Mouse (Mus musculus) forebrain, embryonic 13.5 days (tissue): ENCODE results near the gene Gcgr. TPM values are rescaled to one million over a fixed set of nuclear protein-coding genes. Genes with fewer than 3 reads are reported as not detected.

Experiments
- ATAC-seq: fragments of 200-750 bp; cut with Nextera tagmentation; 2 replicates; pipeline ENCODE4 v1.8.0; 2017
- H3K27ac ChIP-seq: fragments of 300-500 bp; sonication (generic); 2 replicates; pipeline ENCODE4 v1.5.1; 2015; ENCODE audit warnings: inconsistent platforms, mild to moderate bottlenecking, moderate library complexity
- H3K27me3 ChIP-seq: fragments of 300-500 bp; sonication (generic); 2 replicates; pipeline ENCODE4 v1.6.1; 2015; ENCODE audit warnings: mild to moderate bottlenecking, inconsistent platforms
- H3K36me3 ChIP-seq: fragments of 300-500 bp; sonication (generic); 2 replicates; pipeline ENCODE4 v1.6.1; 2015; ENCODE audit warnings: mild to moderate bottlenecking, inconsistent platforms; ENCODE audit not compliant: poor library complexity, severe bottlenecking
- H3K4me1 ChIP-seq: fragments of 300-500 bp; sonication (generic); 2 replicates; pipeline ENCODE4 v1.6.1; 2015; ENCODE audit warnings: inconsistent platforms
- H3K4me2 ChIP-seq: fragments of 300-500 bp; sonication (generic); 2 replicates; pipeline ENCODE4 v1.6.1; 2015; ENCODE audit warnings: inconsistent platforms, mild to moderate bottlenecking, moderate library complexity
- H3K4me3 ChIP-seq: fragments of 300-500 bp; sonication (generic); 2 replicates; pipeline ENCODE4 v1.5.1; 2015; ENCODE audit warnings: mild to moderate bottlenecking, inconsistent platforms
- H3K9ac ChIP-seq: fragments of 300-500 bp; sonication (generic); 2 replicates; pipeline ENCODE4 v1.6.1; 2015; ENCODE audit warnings: mild to moderate bottlenecking, inconsistent platforms
- H3K9me3 ChIP-seq: fragments of 300-500 bp; sonication (generic); replicated peaks from 2 replicates; pipeline ENCODE4 v1.6.1; 2016; ENCODE audit warnings: inconsistent platforms
- WGBS: fragments of 180-500 bp; shearing (Covaris S2); methylation state at CpG from one replicate; pipeline ENCODE4 v1.1.7; 2015; 5-methylcytosine and 5-hydroxymethylcytosine counted together
- polyA plus RNA-seq: library from polyadenylated mRNA; unstranded; fragments of >200 nt; fragmentation: Nextera tagmentation; extraction: Ambion mirVana; gene quantifications from 2 replicates; pipeline ENCODE4 v1.2.1, GENCODE M21; 2015

The Gcgr gene
- polyA plus RNA-seq, 1 experiment from 2014 or later = 0.08 TPM

DNA sequence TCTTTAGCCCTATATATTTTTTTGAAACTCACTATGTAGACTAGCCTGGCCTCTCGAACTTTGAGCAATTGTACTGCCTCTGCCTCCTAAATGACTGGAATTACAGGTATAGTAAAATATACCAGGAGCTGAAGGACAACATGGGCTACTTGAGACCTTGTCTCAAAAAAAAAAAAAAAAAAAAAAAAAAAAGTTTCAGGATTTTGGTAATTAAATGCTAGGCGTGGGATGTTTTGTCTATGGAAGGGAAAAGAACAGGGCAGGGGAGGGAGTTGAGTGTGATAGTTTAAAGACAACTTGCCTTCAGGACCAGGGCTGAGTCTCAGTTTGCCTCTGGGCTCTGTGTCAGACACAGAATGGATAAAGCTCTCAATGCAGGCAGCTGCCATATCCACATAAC, 44.5 kb downstream of the Gcgr start:
- Histone ChIP-seq H3K4me2 (no peak overlapping the region), H3K27me3 (no peaks in the 10 kb centered on the region), H3K4me3 (no peak overlapping the region), H3K9me3 (no peaks in the 10 kb centered on the region), H3K36me3 (peaks cover 46% of the 10 kb centered on the region), H3K4me1 (peaks cover 38% of the 10 kb centered on the region), H3K27ac (no peak overlapping the region), H3K9ac (no peak overlapping the region)
- 67% methylated on average over 2 of the region's 2 CpGs for WGBS
- ATAC-seq = no peak

- no peaks in the 10 kb centered on the region for H3K9me3 ChIP-seq
- no peak overlapping the region for H3K9ac ChIP-seq
- H3K4me3 ChIP-seq = no peak overlapping the region
- H3K27me3 ChIP-seq = no peaks in the 10 kb centered on the region
- no peak overlapping the region for H3K27ac ChIP-seq
- H3K36me3 ChIP-seq = peaks cover 37% of the 10 kb centered on the region
- H3K4me1 ChIP-seq = peaks cover 41% of the 10 kb centered on the region
- no peak for ATAC-seq
- no peak overlapping the region for H3K4me2 ChIP-seq
These were observed 45.4 kb downstream of the Gcgr start for GRCm38 (mm10) chr11:120575940-120576339.

- no peak for ATAC-seq
- Histone ChIP-seq H3K27ac (no peak overlapping the region), H3K9ac (no peak overlapping the region), H3K27me3 (no peaks in the 10 kb centered on the region), H3K36me3 (peaks cover 32% of the 10 kb centered on the region), H3K4me1 (peaks cover 36% of the 10 kb centered on the region), H3K9me3 (no peaks in the 10 kb centered on the region), H3K4me2 (no peak overlapping the region), H3K4me3 (no peak overlapping the region)
- 88% methylated on average over 3 of the region's 3 CpGs for WGBS
These were observed 46.0 kb downstream of the Gcgr start for GRCm38 (mm10) chr11:120576365-120576981.

DNA sequence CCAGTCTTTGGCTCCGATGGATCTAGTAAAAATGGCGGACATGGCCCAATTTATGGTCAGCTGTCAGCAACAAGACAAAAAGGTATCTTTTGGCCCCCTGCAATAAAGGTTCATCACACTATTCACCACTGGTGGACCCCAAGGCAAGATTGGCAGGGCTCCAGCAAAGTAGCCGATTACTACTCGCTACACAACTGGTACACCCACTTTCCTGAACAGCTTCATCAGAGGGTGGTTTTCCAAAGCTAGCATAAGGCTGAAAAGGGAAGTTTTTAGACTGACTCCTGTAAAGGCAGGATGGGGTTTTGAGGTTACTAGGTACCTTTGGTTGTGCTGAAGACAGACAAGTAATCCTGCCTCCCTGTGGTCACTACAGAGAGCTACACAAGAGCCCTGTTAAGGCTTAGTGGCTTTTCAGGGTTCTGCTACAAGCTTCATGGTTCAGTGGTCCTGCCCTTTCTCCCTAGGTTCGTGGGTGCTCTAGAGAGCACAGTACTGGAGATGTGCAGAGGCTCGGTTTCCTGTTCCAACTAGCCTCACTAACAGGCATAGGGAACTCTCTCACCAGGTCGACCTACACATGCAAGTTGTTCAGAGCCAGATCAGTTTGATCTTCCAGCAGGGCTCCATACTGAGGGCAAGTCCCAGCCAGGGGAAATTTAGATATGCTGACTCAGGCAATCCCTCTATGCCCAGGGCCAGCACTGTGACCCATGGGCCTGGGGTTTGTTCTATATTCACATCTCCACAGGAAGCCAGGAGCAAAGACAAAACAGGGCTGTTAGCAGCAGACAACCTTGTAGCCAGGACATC, 46.9 kb downstream of the Gcgr start:
- no peak for ATAC-seq
- Histone ChIP-seq H3K36me3 (peaks cover 32% of the 10 kb centered on the region), H3K27ac (no peak overlapping the region), H3K27me3 (no peaks in the 10 kb centered on the region), H3K4me2 (no peak overlapping the region), H3K4me1 (peaks cover 38% of the 10 kb centered on the region), H3K9me3 (no peaks in the 10 kb centered on the region), H3K4me3 (no peak overlapping the region), H3K9ac (peak overlapping the region; percentile 46; the same call in 1 of the 2 replicates)
- WGBS = 81% methylated on average over 7 of the region's 7 CpGs

GRCm38 (mm10) chr11:120578024-120578693, 47.7 kb downstream of the Gcgr start:
- Histone ChIP-seq H3K9ac (peak overlapping the region; percentile 46), H3K4me2 (no peak overlapping the region), H3K4me1 (peaks cover 40% of the 10 kb centered on the region), H3K27me3 (no peaks in the 10 kb centered on the region), H3K36me3 (peaks cover 35% of the 10 kb centered on the region), H3K27ac (no peak overlapping the region), H3K4me3 (no peak overlapping the region), H3K9me3 (no peaks in the 10 kb centered on the region)
- WGBS = 82% methylated on average over 10 of the region's 10 CpGs
- ATAC-seq = no peak

GRCm38 (mm10) chr11:120578694-120579243, 48.3 kb downstream of the Gcgr start:
- Histone ChIP-seq H3K4me1 (peaks cover 38% of the 10 kb centered on the region), H3K27me3 (no peaks in the 10 kb centered on the region), H3K9ac (no peak overlapping the region), H3K4me3 (peak overlapping the region; percentile 95; the same call in 1 of the 2 replicates), H3K4me2 (0 out of 2 replicates have a peak overlapping the region, but pooled peaks have one; percentile 97), H3K36me3 (peaks cover 40% of the 10 kb centered on the region), H3K27ac (no peak overlapping the region), H3K9me3 (no peaks in the 10 kb centered on the region)
- WGBS = 95% methylated on average over 11 of the region's 11 CpGs
- no peak for ATAC-seq

DNA sequence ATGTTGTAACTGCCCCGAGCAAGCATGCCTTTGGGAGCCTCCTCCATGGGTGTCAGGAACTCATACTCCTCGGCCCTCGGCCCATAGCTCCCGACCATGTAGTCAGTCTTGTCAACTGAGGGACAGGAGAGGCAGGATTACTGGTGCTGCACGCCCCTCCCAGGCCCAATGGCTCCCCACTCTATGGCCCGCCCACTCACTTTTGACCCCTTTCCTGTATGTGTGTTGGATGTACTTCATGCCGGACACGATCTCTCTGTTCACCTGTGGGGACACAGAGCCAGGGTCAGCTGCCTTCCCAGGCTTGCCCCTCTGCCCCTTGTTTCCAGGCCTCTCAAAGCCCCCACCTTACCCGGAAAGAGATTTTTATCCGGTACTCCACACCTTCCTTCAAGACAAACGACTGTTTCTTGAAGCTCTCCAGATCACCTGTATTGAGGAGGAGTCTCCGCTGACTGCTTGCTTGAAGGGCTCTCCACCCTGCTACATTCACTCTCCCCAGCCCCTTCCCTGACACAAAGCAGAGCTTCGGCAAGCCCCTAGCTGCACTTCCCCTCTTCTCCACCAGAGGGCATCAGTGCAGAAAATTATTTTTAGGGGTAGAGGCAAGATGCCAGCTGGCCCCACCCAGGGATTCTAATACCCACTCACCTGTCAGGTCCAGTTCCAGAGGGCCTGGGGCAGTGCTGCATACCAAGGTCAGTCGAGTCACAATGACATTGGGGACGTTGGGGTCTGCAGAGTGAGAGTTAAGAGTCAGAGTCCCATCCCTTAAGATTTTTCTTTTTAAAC, 49.0 kb downstream of the Gcgr start:
- ATAC-seq = no peak
- H3K27me3 ChIP-seq = no peaks in the 10 kb centered on the region
- peaks cover 46% of the 10 kb centered on the region for H3K36me3 ChIP-seq
- H3K4me3 ChIP-seq = peak overlapping the region; percentile 95
- H3K4me1 ChIP-seq = peaks cover 31% of the 10 kb centered on the region
- peak overlapping the region; percentile 93; the same call in 1 of the 2 replicates for H3K27ac ChIP-seq
- H3K9me3 ChIP-seq = no peaks in the 10 kb centered on the region
- peak overlapping the region; percentile 97 for H3K4me2 ChIP-seq
- WGBS = 68% methylated on average over 15 of the region's 15 CpGs
- peak overlapping the region; percentile 95 for H3K9ac ChIP-seq

DNA sequence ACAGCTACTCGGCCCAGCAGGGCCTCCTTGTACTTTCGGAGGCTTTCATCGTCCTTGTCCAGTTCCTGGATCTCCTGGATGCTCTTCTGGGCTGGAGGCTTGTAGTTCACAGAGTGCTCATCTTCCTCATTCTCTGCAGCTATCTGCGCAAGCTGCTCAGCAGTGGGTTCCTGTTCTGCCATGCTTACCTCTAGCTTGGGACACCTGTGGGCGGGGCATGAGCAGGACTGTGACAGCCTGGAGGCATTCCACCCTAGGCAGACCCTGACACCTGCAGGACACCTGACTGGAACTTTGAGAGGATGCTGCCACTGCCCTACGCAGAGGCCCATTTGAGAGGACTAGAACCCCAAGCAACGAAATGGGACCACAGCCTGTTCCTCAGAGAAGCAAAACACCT, 49.7 kb downstream of the Gcgr start:
- no peaks in the 10 kb centered on the region for H3K9me3 ChIP-seq
- peak overlapping the region; percentile 93 for H3K27ac ChIP-seq
- ATAC-seq = no peak
- H3K36me3 ChIP-seq = peaks cover 51% of the 10 kb centered on the region
- H3K4me1 ChIP-seq = peaks cover 30% of the 10 kb centered on the region
- peak overlapping the region; percentile 95 for H3K4me3 ChIP-seq
- peak overlapping the region; percentile 95 for H3K9ac ChIP-seq
- peak overlapping the region; percentile 97 for H3K4me2 ChIP-seq
- no peaks in the 10 kb centered on the region for H3K27me3 ChIP-seq
- WGBS = 66% methylated on average over 7 of the region's 7 CpGs

DNA sequence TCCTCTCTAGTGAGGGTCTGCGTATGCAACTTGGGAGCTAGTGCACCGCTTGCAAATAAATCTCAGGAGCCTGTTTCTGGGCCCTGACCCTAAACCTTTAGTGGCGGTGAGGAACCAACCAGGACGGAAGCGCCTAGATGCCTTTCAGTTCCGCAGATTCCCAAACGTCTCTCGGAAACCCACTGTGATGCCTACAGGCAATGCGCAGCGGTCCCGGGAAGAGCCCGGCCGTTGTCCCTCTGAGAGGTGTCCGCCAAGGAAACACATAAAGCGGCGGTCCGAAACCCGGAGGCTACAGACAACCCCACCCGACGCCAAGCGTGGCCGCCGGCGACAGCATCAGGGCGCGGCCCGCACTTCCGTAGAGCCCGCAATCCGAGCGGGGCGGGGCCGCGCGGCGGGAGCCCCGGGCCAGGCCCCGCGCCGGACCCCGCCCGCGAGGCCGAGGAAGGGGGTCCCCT, 50.4 kb downstream of the Gcgr start:
- WGBS = under 1% methylated on average over 33 of the region's 44 CpGs
- Histone ChIP-seq H3K27ac (peak overlapping the region; percentile 93), H3K9ac (peak overlapping the region; percentile 95), H3K9me3 (no peaks in the 10 kb centered on the region), H3K4me3 (peak overlapping the region; percentile 95), H3K4me1 (peaks cover 30% of the 10 kb centered on the region), H3K4me2 (peak overlapping the region; percentile 97), H3K27me3 (no peaks in the 10 kb centered on the region), H3K36me3 (peaks cover 59% of the 10 kb centered on the region)
- ATAC-seq = peak; percentile 39

- Histone ChIP-seq H3K9ac (peak within 1 kb of the TSS; percentile 95), H3K27me3 (no peaks in the 10 kb centered on the region), H3K9me3 (no peaks in the 10 kb centered on the region), H3K36me3 (peaks cover 66% of the 10 kb centered on the region), H3K4me2 (peak within 1 kb of the TSS; percentile 97), H3K4me3 (peak within 1 kb of the TSS; percentile 95), H3K27ac (peak within 1 kb of the TSS; percentile 93), H3K4me1 (peaks cover 30% of the 10 kb centered on the region)
- WGBS = 5% methylated on average over 65 of the region's 75 CpGs
- peak; percentile 58 for ATAC-seq
These were observed 51.2 kb downstream of the Gcgr start, which contains the start of gene Arhgdia for GRCm38 (mm10) chr11:120581490-120582267. Arhgdia (minus strand) TSS chr11:120581624.
